Mouse (Mus musculus) heart, embryonic 14.5 days (tissue): ENCODE data around the gene Lin7b. TPM values are rescaled to one million over a fixed set of nuclear protein-coding genes. Genes with fewer than 3 reads are reported as not detected.

Source experiments
- ATAC-seq: fragments of 200-750 bp; cut with Nextera tagmentation; 2 replicates; pipeline ENCODE4 v1.8.0; 2017; ENCODE audit warnings: low read depth, moderate TSS enrichment; ENCODE audit not compliant: insufficient number of reproducible peaks, insufficient read depth, low FRiP score
- H3K27ac ChIP-seq, 2 experiments: fragments of 200-500 bp in 1 of 2; fragments of 300-500 bp in 1 of 2; sonication (generic) in 1 of 2; replicated peaks in 1 of 2; 2 replicates each; pipeline ENCODE4 v1.5.1; 2012 to 2014; ENCODE audit warnings: low read depth in 2 of 2, low read length in 2 of 2, control low read depth in 1 of 2, mild to moderate bottlenecking in 1 of 2, mixed read lengths in 1 of 2; ENCODE audit not compliant: control insufficient read depth in 1 of 2, insufficient read depth in 1 of 2
- H3K27me3 ChIP-seq: fragments of 300-500 bp; sonication (generic); 2 replicates; pipeline ENCODE4 v1.6.1; 2014; ENCODE audit warnings: mild to moderate bottlenecking, low read length, control low read depth; ENCODE audit not compliant: control insufficient read depth, insufficient read depth
- H3K36me3 ChIP-seq: fragments of 300-500 bp; sonication (generic); 2 replicates; pipeline ENCODE4 v1.6.1; 2014; ENCODE audit warnings: mild to moderate bottlenecking, control low read depth, low read length, mixed read lengths; ENCODE audit not compliant: control insufficient read depth, insufficient read depth
- H3K4me1 ChIP-seq, 2 experiments: fragments of 200-500 bp in 1 of 2; fragments of 300-500 bp in 1 of 2; sonication (generic) in 1 of 2; 2 replicates each; pipeline ENCODE4 v1.6.1; 2012 to 2014; ENCODE audit warnings: low read length in 2 of 2, control low read depth in 1 of 2, mixed read lengths in 1 of 2; ENCODE audit not compliant: control insufficient read depth in 2 of 2, insufficient read depth in 2 of 2
- H3K4me2 ChIP-seq: fragments of 300-500 bp; sonication (generic); 2 replicates; pipeline ENCODE4 v1.6.1; 2014; ENCODE audit warnings: mild to moderate bottlenecking, low read length
- H3K4me3 ChIP-seq, 2 experiments: fragments of 200-500 bp in 1 of 2; fragments of 300-500 bp in 1 of 2; sonication (generic) in 1 of 2; 2 replicates each; pipeline ENCODE4 v1.5.1; 2012 to 2014; ENCODE audit warnings: low read length in 2 of 2, mild to moderate bottlenecking in 2 of 2, control low read depth in 1 of 2, low read depth in 1 of 2, moderate library complexity in 1 of 2; ENCODE audit not compliant: control insufficient read depth in 1 of 2, insufficient read depth in 1 of 2
- H3K9ac ChIP-seq: fragments of 300-500 bp; sonication (generic); 2 replicates; pipeline ENCODE4 v1.6.1; 2014; ENCODE audit warnings: mild to moderate bottlenecking, low read length
- H3K9me3 ChIP-seq: fragments of 300-500 bp; sonication (generic); 2 replicates; pipeline ENCODE4 v1.6.1; 2016; ENCODE audit warnings: low read length, control low read depth; ENCODE audit not compliant: control insufficient read depth
- WGBS: fragments of 180-500 bp; shearing (Covaris S2); extraction: QIAGEN DNeasy Blood & Tissue Kit; methylation state at CpG from one replicate; pipeline ENCODE4 v1.1.7; 2014; 5-methylcytosine and 5-hydroxymethylcytosine counted together
- polyA plus RNA-seq: library from polyadenylated mRNA; unstranded; fragments of >200 nt; fragmentation: Nextera tagmentation; extraction: Ambion mirVana; gene quantifications from 2 replicates; pipeline ENCODE4 v1.2.1, GENCODE M21; 2014

The Lin7b gene
- polyA plus RNA-seq, 1 experiment from 2014 or later, result 1.0 TPM

DNA sequence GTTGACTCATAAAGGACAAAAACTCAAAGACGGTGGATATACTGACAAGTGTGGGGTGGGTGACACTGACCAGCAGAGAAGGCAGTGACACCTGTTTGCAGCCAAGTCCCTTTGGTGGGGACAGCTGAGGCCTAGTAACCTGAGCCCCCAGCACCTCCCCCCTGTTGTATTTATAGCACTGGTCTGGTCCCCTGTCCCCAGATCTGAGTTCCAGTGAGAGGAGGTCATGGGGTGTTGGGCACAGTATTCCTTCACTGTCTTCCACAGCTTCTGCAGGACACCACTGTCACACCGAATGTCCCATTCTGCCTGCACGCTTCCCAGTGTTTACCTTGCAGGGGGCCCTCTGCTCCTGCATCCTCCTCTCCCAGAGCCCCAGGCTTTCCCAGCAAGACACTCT, 35.8 kb downstream of the Lin7b start:
- Histone ChIP-seq H3K4me1 (peaks cover 45 to 61% of the 10 kb centered on the region in 2 experiments), H3K9ac (peak overlapping the region; percentile 89), H3K27me3 (no peaks in the 10 kb centered on the region; the same call in 1 of the 2 replicates), H3K27ac (peak overlapping the region; percentile 93 to 94), H3K4me2 (peak overlapping the region; percentile 89), H3K36me3 (no peaks in the 10 kb centered on the region), H3K9me3 (no peaks in the 10 kb centered on the region), H3K4me3 (peak overlapping the region in 1 of 2 experiments; percentile 24; a peak in 2 of 4 replicates)
- WGBS, result 8% methylated on average over 3 of the region's 3 CpGs
- ATAC-seq, result peak; percentile 19; the same call in 1 of the 2 replicates

DNA sequence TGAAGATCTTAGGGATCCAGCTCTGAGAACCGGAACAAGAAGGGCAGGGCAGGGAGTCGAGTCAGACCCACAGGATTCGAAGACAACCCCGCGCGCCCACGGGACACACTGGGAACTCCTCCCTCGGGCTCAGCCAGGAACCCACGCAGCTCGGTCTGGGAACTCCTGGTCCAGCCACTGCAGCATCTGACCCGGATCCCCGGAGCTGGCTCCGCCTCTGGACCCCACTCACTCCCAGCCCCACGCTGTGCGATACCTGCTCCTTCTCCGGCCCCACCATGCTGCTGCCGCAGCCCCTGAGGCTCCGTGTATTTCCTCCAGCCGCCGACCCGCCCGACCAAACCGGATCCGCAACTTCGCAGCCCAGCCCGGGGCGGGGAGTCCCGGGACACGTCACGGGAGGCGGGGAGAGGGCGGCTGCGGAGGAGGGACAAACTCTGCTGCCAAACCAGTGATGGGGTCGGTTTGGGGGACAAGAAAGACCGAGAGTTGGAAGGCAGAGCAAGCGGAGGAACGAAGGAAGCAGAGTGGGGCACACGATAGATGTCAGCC, 36.9 kb downstream of the Lin7b start, which contains the start of gene Trpm4:
Gene Trpm4 (minus strand): TSS at position 350 of the 552 bp plus-strand sequence.
- Histone ChIP-seq H3K36me3 (no peaks in the 10 kb centered on the region), H3K4me2 (peak within 1 kb of the TSS; percentile 89), H3K4me1 (peaks cover 40 to 61% of the 10 kb centered on the region in 2 experiments), H3K27ac (peak within 1 kb of the TSS; percentile 93 to 94), H3K27me3 (no peaks in the 10 kb centered on the region; the same call in 1 of the 2 replicates), H3K4me3 (peak within 1 kb of the TSS; percentile 73 to 75), H3K9me3 (no peaks in the 10 kb centered on the region), H3K9ac (peak within 1 kb of the TSS; percentile 89)
- under 1% methylated on average over 38 of the region's 38 CpGs for WGBS
- peak; percentile 56 for ATAC-seq

DNA sequence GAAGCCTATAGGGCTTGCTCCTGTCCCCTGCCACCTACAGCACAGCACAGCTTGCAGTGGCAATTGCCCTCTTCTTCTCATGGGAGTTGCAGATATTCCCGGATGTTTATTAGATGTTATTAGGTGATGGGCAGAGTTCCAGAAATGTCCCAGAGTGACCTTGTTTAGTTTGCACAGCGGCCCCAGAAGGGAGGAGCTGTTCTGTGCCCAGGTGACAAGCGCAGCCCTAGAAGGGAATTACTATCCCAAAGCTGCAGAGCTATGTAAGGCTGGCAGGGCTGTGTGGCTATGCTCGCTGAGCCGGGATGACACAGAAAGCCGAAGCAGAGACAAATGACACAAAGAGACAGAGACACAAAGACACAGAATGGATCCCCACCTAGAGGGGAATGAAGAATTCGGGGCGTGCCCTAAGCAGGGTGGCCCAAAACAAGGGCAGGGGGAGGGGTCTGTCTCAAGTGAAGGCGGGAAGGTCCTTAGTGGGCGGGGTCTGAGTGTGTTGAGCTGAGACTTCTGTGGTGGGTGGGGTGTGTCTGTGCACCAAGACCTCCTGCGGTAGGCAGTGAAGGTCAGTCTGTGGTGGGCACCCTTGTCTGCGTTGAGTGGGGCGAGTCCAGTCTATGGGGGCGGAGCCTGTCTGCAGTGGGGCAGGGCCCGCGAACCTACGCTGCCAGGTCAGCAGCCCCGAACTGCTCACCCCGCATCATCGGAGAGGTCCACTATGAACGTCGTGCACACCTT, 37.5 kb downstream of the Lin7b start:
- Histone ChIP-seq H3K9me3 (no peaks in the 10 kb centered on the region), H3K4me2 (peak overlapping the region; percentile 89), H3K4me3 (peak overlapping the region; percentile 73 to 75), H3K36me3 (no peaks in the 10 kb centered on the region), H3K27ac (peak overlapping the region; percentile 83 to 94), H3K27me3 (no peaks in the 10 kb centered on the region; the same call in 1 of the 2 replicates), H3K4me1 (peaks cover 34 to 56% of the 10 kb centered on the region in 2 experiments), H3K9ac (peak overlapping the region; percentile 89)
- WGBS, result 3% methylated on average over 21 of the region's 22 CpGs
- peak; percentile 56 for ATAC-seq

DNA sequence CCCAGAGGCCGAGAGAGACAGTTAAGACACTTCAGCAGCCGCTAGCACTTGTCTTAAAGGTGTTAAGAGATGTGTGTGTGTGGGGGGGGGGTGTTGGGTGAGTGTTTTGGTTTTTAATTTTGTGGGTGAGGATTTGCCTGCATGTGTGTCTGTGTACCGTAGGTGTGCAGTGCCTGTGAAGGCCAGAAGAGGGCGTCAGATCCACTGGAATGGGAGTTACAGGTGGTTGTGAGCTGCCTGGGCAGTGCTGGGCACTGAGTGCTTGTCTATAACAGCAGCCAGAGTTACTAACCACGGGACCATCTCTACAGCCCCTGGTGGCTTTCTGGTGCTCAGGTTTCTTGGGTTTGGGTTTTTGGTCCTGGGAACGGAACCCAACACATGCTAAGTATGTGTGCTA, 38.9 kb downstream of the Lin7b start:
- ATAC-seq, result no peak
- no peaks in the 10 kb centered on the region for H3K9me3 ChIP-seq
- H3K4me2 ChIP-seq, result no peak overlapping the region
- H3K9ac ChIP-seq, result no peak overlapping the region
- H3K27me3 ChIP-seq, result no peaks in the 10 kb centered on the region
- 69% methylated on average over 6 of the region's 6 CpGs for WGBS
- peaks cover 13% of the 10 kb centered on the region for H3K36me3 ChIP-seq
- H3K4me3 ChIP-seq, result no peak overlapping the region
- peaks cover 28 to 45% of the 10 kb centered on the region in 2 experiments for H3K4me1 ChIP-seq
- no peak overlapping the region for H3K27ac ChIP-seq

DNA sequence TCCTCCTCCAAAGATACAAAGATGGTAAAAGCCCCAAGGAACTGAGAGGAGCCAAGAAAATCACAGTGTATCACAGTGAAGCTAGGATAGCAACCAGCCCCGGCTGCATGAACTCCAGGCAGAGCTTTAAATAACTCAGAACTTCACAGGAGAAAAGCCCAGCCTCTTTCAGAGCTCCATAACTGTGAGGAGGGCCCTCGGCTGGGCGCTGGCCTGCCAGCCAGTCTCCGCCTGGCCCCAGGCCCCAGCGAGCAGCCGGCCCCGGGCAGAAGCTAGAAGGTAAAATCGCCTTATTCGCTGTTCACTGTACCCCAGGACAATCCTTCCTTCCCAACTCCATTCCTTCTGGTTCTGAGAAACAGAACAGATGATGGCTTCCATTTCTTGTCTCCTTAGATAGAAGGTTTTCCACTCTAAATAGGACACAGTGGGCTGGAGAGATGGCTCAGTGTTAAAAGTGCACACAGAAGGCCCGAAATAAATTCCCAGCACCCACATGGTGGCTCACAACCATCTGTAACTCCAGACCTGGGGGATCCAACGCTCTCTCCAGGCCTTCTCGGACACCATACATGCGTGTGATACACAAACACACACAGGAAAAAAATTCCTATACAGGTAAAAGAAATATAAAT, 41.4 kb downstream of the Lin7b start:
- Histone ChIP-seq H3K27ac (peak overlapping the region; percentile 69 to 94), H3K4me3 (no peak overlapping the region), H3K4me2 (peak overlapping the region; percentile 2), H3K9ac (peak overlapping the region; percentile 18; the same call in 1 of the 2 replicates), H3K4me1 (peaks cover 13 to 29% of the 10 kb centered on the region in 2 experiments), H3K27me3 (no peaks in the 10 kb centered on the region), H3K36me3 (peaks cover 32% of the 10 kb centered on the region), H3K9me3 (no peaks in the 10 kb centered on the region)
- 55% methylated on average over 13 of the region's 13 CpGs for WGBS
- ATAC-seq, result no peak

DNA sequence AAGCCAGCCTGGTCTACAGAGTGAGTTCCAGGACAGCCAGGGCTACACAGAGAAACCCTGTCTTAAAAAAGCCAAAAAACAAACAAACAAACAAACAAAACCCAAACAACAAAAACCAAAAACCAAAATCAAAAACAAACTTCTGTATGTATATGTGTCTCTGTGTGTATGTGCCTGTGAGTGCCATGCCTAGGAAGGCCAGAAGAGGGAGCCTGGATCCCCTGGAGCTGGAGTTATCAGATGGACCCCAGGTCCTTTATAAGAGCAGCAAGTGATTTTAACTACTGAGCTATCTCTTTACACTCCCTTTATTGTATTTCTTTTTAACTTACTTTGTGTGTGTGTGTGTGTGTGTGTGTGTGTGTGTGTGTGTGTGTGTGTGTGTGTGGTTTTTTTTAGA, 44.6 kb downstream of the Lin7b start:
- Histone ChIP-seq H3K36me3 (peaks cover 55% of the 10 kb centered on the region), H3K27me3 (no peaks in the 10 kb centered on the region)
- no peak for ATAC-seq

DNA sequence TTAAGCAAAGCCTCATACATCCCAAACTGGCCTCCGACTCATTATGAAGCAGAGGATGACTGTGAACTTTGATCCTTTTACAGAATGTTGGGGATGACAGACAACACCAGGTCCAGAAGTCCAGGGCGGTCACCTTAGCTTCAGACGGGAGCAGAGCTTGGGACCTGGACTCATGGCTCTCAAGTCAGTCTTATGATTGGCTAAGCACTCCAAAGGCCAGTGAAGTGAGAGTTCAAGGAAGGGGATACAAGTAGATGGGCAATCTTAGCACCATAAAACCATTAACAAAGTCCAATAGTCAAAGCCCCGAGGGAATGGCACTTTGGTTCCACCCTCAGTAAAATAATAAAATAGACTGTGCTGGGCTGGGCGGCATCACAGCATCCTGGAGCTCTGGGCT, 47.3 kb downstream of the Lin7b start:
- peaks cover 67% of the 10 kb centered on the region for H3K36me3 ChIP-seq
- H3K27me3 ChIP-seq, result no peaks in the 10 kb centered on the region
- no peak overlapping the region for H3K4me3 ChIP-seq
- H3K9me3 ChIP-seq, result no peaks in the 10 kb centered on the region
- WGBS, result 87% methylated on average over 5 of the region's 5 CpGs
- H3K27ac ChIP-seq, result no peak overlapping the region
- H3K9ac ChIP-seq, result no peak overlapping the region
- no peak overlapping the region for H3K4me2 ChIP-seq
- no peaks in the 10 kb centered on the region for H3K4me1 ChIP-seq
- no peak for ATAC-seq

More for the DNA sequence above, 44.6 kb downstream of the Lin7b start:
- no peak overlapping the region for H3K27ac ChIP-seq
- no peak overlapping the region for H3K4me2 ChIP-seq
- no peak overlapping the region for H3K4me3 ChIP-seq
- H3K9me3 ChIP-seq, result no peaks in the 10 kb centered on the region
- peaks cover 3 to 11% of the 10 kb centered on the region in 2 experiments; a peak in 2 of 4 replicates for H3K4me1 ChIP-seq
- H3K9ac ChIP-seq, result no peak overlapping the region
